Mouse (Mus musculus): ENCODE data around the gene Slc6a18. TPM values are rescaled to one million over a fixed set of nuclear protein-coding genes. Genes with fewer than 3 reads are reported as not detected.
A peak's percentile ranks its signal among the peaks of the same experiment; 100 is the strongest.

The Slc6a18 gene
- polyA plus RNA-seq, 1 experiment from 2014 or later: 38.4 TPM

GRCm38 (mm10) chr13:73626745-73627549 is 50.9 kb downstream of the Slc6a18 start, which contains the start of gene Tert:
Gene Tert (plus strand): TSS chr13:73626911.
- Histone ChIP-seq H3K27ac (ENCODE audit: low read length) (no peak within 1 kb of the TSS), H3K27me3 (ENCODE audit: insufficient read depth, low read length) (no peaks in the 10 kb centered on the region), H3K9me3 (ENCODE audit: low read length) (no peaks in the 10 kb centered on the region), H3K4me2 (replicated peaks; ENCODE audit: low read depth, low read length) (peak within 1 kb of the TSS; percentile 97), H3K9ac (replicated peaks; ENCODE audit: low read length) (peak within 1 kb of the TSS; percentile 62), H3K4me3 (ENCODE audit: low read length) (peak within 1 kb of the TSS; percentile 47), H3K36me3 (ENCODE audit: insufficient read depth, low read length) (no peaks in the 10 kb centered on the region; the same call in 1 of the 2 replicates), H3K4me1 (ENCODE audit: insufficient read depth, low read length) (peaks cover 14% of the 10 kb centered on the region)
- peak; percentile 90 for ATAC-seq (ENCODE audit: low FRiP score, low TSS enrichment)
- 7% methylated on average over 47 of the region's 47 CpGs for WGBS

GRCm38 (mm10) chr13:73626410-73626744 is 51.4 kb downstream of the Slc6a18 start:
- peak overlapping the region; percentile 62 for H3K9ac ChIP-seq (replicated peaks; ENCODE audit: low read length)
- H3K36me3 ChIP-seq (ENCODE audit: insufficient read depth, low read length): no peaks in the 10 kb centered on the region; the same call in 1 of the 2 replicates
- ATAC-seq (ENCODE audit: low FRiP score, low TSS enrichment): no peak; the same call in 1 of the 2 replicates
- H3K27me3 ChIP-seq (ENCODE audit: insufficient read depth, low read length): no peaks in the 10 kb centered on the region
- peaks cover 14% of the 10 kb centered on the region for H3K4me1 ChIP-seq (ENCODE audit: insufficient read depth, low read length)
- 46% methylated on average over 6 of the region's 6 CpGs for WGBS
- peak overlapping the region; percentile 97 for H3K4me2 ChIP-seq (replicated peaks; ENCODE audit: low read depth, low read length)
- no peak overlapping the region for H3K27ac ChIP-seq (ENCODE audit: low read length)
- no peaks in the 10 kb centered on the region for H3K9me3 ChIP-seq (ENCODE audit: low read length)
- peak overlapping the region; percentile 47 for H3K4me3 ChIP-seq (ENCODE audit: low read length)

GRCm38 (mm10) chr13:73620637-73621036 is 57.2 kb downstream of the Slc6a18 start:
- peaks cover 45% of the 10 kb centered on the region for H3K36me3 ChIP-seq (ENCODE audit: insufficient read depth, low read length)
- no peaks in the 10 kb centered on the region for H3K27me3 ChIP-seq (ENCODE audit: insufficient read depth, low read length)
- H3K9ac ChIP-seq (replicated peaks; ENCODE audit: low read length): no peak overlapping the region
- ATAC-seq (ENCODE audit: low FRiP score, low TSS enrichment): no peak
- no peak overlapping the region for H3K4me2 ChIP-seq (replicated peaks; ENCODE audit: low read depth, low read length)
- 70% methylated on average over 6 of the region's 6 CpGs for WGBS
- no peak overlapping the region for H3K4me3 ChIP-seq (ENCODE audit: low read length)
- H3K27ac ChIP-seq (ENCODE audit: low read length): no peak overlapping the region
- H3K9me3 ChIP-seq (ENCODE audit: low read length): no peaks in the 10 kb centered on the region
- H3K4me1 ChIP-seq (ENCODE audit: insufficient read depth, low read length): no peaks in the 10 kb centered on the region

- Histone ChIP-seq H3K4me2 (replicated peaks; ENCODE audit: low read depth, low read length) (no peak overlapping the region), H3K27me3 (ENCODE audit: insufficient read depth, low read length) (no peaks in the 10 kb centered on the region), H3K9me3 (ENCODE audit: low read length) (no peaks in the 10 kb centered on the region), H3K36me3 (ENCODE audit: insufficient read depth, low read length) (peaks cover 66% of the 10 kb centered on the region), H3K4me1 (ENCODE audit: insufficient read depth, low read length) (no peaks in the 10 kb centered on the region), H3K27ac (ENCODE audit: low read length) (no peak overlapping the region), H3K4me3 (ENCODE audit: low read length) (no peak overlapping the region), H3K9ac (replicated peaks; ENCODE audit: low read length) (no peak overlapping the region)
- WGBS: 91% methylated on average over 5 of the region's 5 CpGs
- ATAC-seq (ENCODE audit: low FRiP score, low TSS enrichment): no peak
These were observed 59.4 kb downstream of the Slc6a18 start for GRCm38 (mm10) chr13:73618406-73618805.

Other genes starting within 250 kb of the Slc6a18 start
- 31.1 and 35.1 TPM in 2 replicates for gene Lpcat1, start 210.8 kb downstream of the Slc6a18 start, polyA plus RNA-seq (2015; fragmentation: Nextera tagmentation; extraction: Ambion mirVana)
- gene Slc6a3, start 141.3 kb downstream of the Slc6a18 start, polyA plus RNA-seq (2015; fragmentation: Nextera tagmentation; extraction: Ambion mirVana): 0.08 and 0.14 TPM in 2 replicates
- 123 and 151 TPM in 2 replicates for gene Clptm1l, start 74.0 kb downstream of the Slc6a18 start, polyA plus RNA-seq (2015; fragmentation: Nextera tagmentation; extraction: Ambion mirVana)
- gene Tert, start 51.1 kb downstream of the Slc6a18 start, polyA plus RNA-seq (2015; fragmentation: Nextera tagmentation; extraction: Ambion mirVana): 6.6 and 8.0 TPM in 2 replicates
- 2.1 and 2.3 TPM in 2 replicates for gene Slc6a19, start 26.8 kb upstream of the Slc6a18 start, polyA plus RNA-seq (2015; fragmentation: Nextera tagmentation; extraction: Ambion mirVana)
- 27.0 and 28.1 TPM in 2 replicates for gene Slc12a7, start 55.1 kb upstream of the Slc6a18 start, polyA plus RNA-seq (2015; fragmentation: Nextera tagmentation; extraction: Ambion mirVana)
- gene Nkd2, start 169.6 kb upstream of the Slc6a18 start, polyA plus RNA-seq (2015; fragmentation: Nextera tagmentation; extraction: Ambion mirVana): 7.8 and 8.2 TPM in 2 replicates